Mouse (Mus musculus): ENCODE measurements around the gene Itgb1bp1.

Itgb1bp1 gene

GRCm38 (mm10) chr12:21201485-21202269 lies 84.4 kb downstream of the Itgb1bp1 start:
- DNase-seq (ENCODE audit: low read depth, low spot score), result no peak

- no peak for DNase-seq (ENCODE audit: low read depth, low spot score)
Measured at GRCm38 (mm10) chr12:21200613-21201012, 85.5 kb downstream of the Itgb1bp1 start.

- DNase-seq (ENCODE audit: low read depth, low spot score), result no peak
Measured at GRCm38 (mm10) chr12:21196420-21196819, 89.7 kb downstream of the Itgb1bp1 start.

GRCm38 (mm10) chr12:21195497-21195896 lies 90.6 kb downstream of the Itgb1bp1 start:
- no peak for DNase-seq (ENCODE audit: low read depth, low spot score)

- DNase-seq (ENCODE audit: low read depth, low spot score), result no peak
Measured at GRCm38 (mm10) chr12:21191546-21191945, 94.5 kb downstream of the Itgb1bp1 start.

Measured in ZHBTc4 (cell line).